Mouse (Mus musculus): ENCODE data around the gene Syne1. TPM values are rescaled to one million over a fixed set of nuclear protein-coding genes. Genes with fewer than 3 reads are reported as not detected.

The Syne1 gene
- polyA plus RNA-seq, 1 experiment from 2014 or later, result 3.6 TPM

DNA sequence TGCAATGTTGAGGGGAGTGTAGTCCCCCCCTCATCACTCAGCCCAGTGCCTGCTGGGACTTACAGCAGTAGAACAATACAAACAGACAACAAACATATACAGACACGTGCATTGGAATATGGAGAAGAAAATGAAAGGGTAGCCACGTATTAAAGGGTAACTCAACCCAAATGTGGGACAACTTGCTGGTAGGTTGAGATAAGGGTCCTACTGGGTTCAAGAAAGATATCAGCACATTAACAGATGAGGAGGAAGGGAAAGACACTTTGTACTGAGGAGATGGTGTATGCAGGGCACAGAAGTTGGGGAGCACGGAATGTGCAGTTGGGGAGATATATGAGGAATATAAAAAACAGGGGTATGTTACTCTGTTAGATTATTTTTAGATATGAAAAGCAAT is 345.3 kb downstream of the Syne1 start:
- Histone ChIP-seq H3K4me1 (replicated peaks; ENCODE audit: control insufficient read depth, insufficient read depth) (no peaks in the 10 kb centered on the region), H3K4me2 (replicated peaks; ENCODE audit: low read depth) (no peak overlapping the region), H3K27me3 (ENCODE audit: control insufficient read depth, insufficient read depth, low read length) (no peaks in the 10 kb centered on the region), H3K9ac (ENCODE audit: low read length) (no peak overlapping the region), H3K4me3 (ENCODE audit: low read depth, low read length) (no peak overlapping the region), H3K36me3 (ENCODE audit: control insufficient read depth, insufficient read depth, low read length) (peaks cover 9% of the 10 kb centered on the region; the same call in 1 of the 2 replicates), H3K27ac (replicated peaks) (no peak overlapping the region), H3K9me3 (ENCODE audit: control insufficient read depth, low read length) (no peaks in the 10 kb centered on the region)
- 91% methylated on average over 3 of the region's 3 CpGs for WGBS
- ATAC-seq (ENCODE audit: low FRiP score, low TSS enrichment) (no peak), DNase-seq (ENCODE audit: low spot score) (no peak)
- TF ChIP-seq CTCF (IDR thresholded peaks at IDR 0.05; ENCODE audit: low read depth), result no peak

DNA sequence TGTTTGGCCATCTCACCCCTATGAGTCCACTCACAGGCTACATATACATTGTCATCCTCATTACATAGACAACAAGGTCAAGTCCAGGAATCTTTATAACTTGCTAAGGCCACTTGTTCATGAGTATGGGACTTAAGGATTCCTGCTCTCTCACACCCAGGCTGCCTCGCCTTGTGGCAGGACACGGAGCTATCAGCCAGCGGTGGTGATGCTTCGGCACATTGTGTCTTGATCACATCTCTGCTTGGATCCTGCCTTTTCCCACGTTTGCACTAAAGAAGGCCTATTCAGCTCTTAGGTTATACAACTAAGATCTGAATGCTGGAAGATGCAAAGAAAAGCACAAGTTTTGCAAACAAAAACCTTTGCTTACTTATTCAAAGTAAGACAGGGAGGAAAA is 345.7 kb downstream of the Syne1 start:
- Histone ChIP-seq H3K27ac (replicated peaks) (no peak overlapping the region), H3K36me3 (ENCODE audit: control insufficient read depth, insufficient read depth, low read length) (peaks cover 10% of the 10 kb centered on the region; the same call in 1 of the 2 replicates), H3K9me3 (ENCODE audit: control insufficient read depth, low read length) (no peaks in the 10 kb centered on the region), H3K4me2 (replicated peaks; ENCODE audit: low read depth) (no peak overlapping the region), H3K9ac (ENCODE audit: low read length) (no peak overlapping the region), H3K27me3 (ENCODE audit: control insufficient read depth, insufficient read depth, low read length) (no peaks in the 10 kb centered on the region), H3K4me1 (replicated peaks; ENCODE audit: control insufficient read depth, insufficient read depth) (no peaks in the 10 kb centered on the region), H3K4me3 (ENCODE audit: low read depth, low read length) (no peak overlapping the region)
- 80% methylated on average over 5 of the region's 5 CpGs for WGBS
- no peak for TF ChIP-seq CTCF (IDR thresholded peaks at IDR 0.05; ENCODE audit: low read depth)
- no peak for TF ChIP-seq EP300 (optimal IDR thresholded peaks at IDR 0.05)
- no peak for ATAC-seq (ENCODE audit: low FRiP score, low TSS enrichment)
- no peak for DNase-seq (ENCODE audit: low spot score)

DNA sequence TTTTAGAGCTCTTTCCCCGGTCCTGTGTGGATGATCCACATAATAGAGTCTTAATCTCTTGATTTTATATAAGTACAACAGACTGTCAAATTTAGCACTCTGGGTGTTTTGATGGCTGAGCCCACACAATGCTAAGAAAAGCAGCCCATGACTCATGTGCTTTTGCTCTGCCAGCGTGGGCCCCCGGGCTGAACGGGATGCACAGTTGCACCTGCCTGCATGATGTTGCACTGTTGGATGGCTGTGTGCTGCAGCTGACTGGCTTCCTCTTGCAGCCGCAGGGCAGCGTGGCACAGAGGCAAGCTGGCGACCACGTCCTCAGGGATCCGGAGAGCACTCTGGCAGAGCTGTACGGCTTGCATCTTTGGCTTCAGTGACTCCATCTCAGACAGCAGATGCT is 347.4 kb downstream of the Syne1 start:
- no peak overlapping the region for H3K4me3 ChIP-seq (ENCODE audit: low read depth, low read length)
- peaks cover 5% of the 10 kb centered on the region; the same call in 1 of the 2 replicates for H3K36me3 ChIP-seq (ENCODE audit: control insufficient read depth, insufficient read depth, low read length)
- no peak for ATAC-seq (ENCODE audit: low FRiP score, low TSS enrichment)
- TF ChIP-seq EP300 (optimal IDR thresholded peaks at IDR 0.05) (no peak), CTCF (IDR thresholded peaks at IDR 0.05; ENCODE audit: low read depth) (no peak)
- H3K9ac ChIP-seq (ENCODE audit: low read length), result no peak overlapping the region
- no peaks in the 10 kb centered on the region for H3K27me3 ChIP-seq (ENCODE audit: control insufficient read depth, insufficient read depth, low read length)
- DNase-seq (ENCODE audit: low spot score), result no peak
- no peak overlapping the region for H3K27ac ChIP-seq (replicated peaks)
- no peaks in the 10 kb centered on the region for H3K9me3 ChIP-seq (ENCODE audit: control insufficient read depth, low read length)
- no peaks in the 10 kb centered on the region for H3K4me1 ChIP-seq (replicated peaks; ENCODE audit: control insufficient read depth, insufficient read depth)
- 59% methylated on average over 10 of the region's 10 CpGs for WGBS
- no peak overlapping the region for H3K4me2 ChIP-seq (replicated peaks; ENCODE audit: low read depth)

DNA sequence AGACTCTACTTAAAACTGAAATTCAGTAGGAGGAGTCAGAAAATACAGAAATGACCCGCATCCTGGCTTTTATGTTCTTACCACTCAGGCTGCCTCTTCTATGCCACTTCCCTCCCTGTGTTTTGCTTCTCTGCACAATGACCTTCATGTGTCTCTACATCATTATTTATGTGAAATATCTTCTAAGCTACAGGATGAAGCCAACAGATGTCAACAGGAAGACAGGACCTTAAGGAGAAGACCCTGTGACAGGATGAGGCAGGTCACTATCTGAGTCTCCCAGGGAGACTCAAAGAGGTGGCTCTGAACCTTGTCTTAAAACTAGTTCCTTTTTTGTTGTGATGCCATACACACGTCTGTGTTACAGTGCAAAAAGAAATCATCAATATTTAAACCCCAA is 353.9 kb downstream of the Syne1 start:
- TF ChIP-seq EP300 (optimal IDR thresholded peaks at IDR 0.05), result no peak
- TF ChIP-seq CTCF (IDR thresholded peaks at IDR 0.05; ENCODE audit: low read depth), result no peak
- ATAC-seq (ENCODE audit: low FRiP score, low TSS enrichment), result no peak

DNA sequence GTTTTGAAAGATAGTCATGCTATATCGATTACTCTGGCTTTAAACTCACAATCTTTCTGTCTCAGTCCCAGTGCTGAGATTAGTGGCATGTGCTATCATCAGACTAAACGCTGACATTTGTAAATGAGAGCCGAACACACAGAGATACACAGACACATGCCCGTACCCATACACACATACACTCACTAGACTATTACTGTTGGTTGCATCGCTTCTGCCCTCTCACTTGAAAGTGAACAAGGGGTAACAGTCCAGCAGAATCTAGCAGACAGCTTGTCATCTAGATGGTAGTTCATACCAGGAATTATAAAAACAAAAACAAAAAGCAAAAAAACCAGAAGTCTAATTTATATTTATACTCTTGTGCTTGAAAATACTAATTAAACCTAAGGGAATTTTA is 355.0 kb downstream of the Syne1 start:
- Histone ChIP-seq H3K36me3 (ENCODE audit: control insufficient read depth, insufficient read depth, low read length) (peaks cover 2% of the 10 kb centered on the region; the same call in 1 of the 2 replicates), H3K9me3 (ENCODE audit: control insufficient read depth, low read length) (no peaks in the 10 kb centered on the region), H3K4me2 (replicated peaks; ENCODE audit: low read depth) (no peak overlapping the region), H3K27me3 (ENCODE audit: control insufficient read depth, insufficient read depth, low read length) (no peaks in the 10 kb centered on the region), H3K9ac (ENCODE audit: low read length) (no peak overlapping the region), H3K4me3 (ENCODE audit: low read depth, low read length) (no peak overlapping the region), H3K27ac (replicated peaks) (no peak overlapping the region), H3K4me1 (replicated peaks; ENCODE audit: control insufficient read depth, insufficient read depth) (no peaks in the 10 kb centered on the region; the same call in 1 of the 2 replicates)
- whole genome bisulfite sequencing, result 86% methylated on average over 5 of the region's 5 CpGs
- DNase-seq (ENCODE audit: low spot score) (no peak), ATAC-seq (ENCODE audit: low FRiP score, low TSS enrichment) (no peak)
- TF ChIP-seq CTCF (IDR thresholded peaks at IDR 0.05; ENCODE audit: low read depth), result no peak
- TF ChIP-seq EP300 (optimal IDR thresholded peaks at IDR 0.05), result no peak

More for the DNA sequence above, 353.9 kb downstream of the Syne1 start:
- no peaks in the 10 kb centered on the region for H3K27me3 ChIP-seq (ENCODE audit: control insufficient read depth, insufficient read depth, low read length)
- no peaks in the 10 kb centered on the region for H3K9me3 ChIP-seq (ENCODE audit: control insufficient read depth, low read length)
- no peak overlapping the region for H3K9ac ChIP-seq (ENCODE audit: low read length)
- H3K36me3 ChIP-seq (ENCODE audit: control insufficient read depth, insufficient read depth, low read length), result peaks cover 2% of the 10 kb centered on the region; the same call in 1 of the 2 replicates
- no peak overlapping the region for H3K4me3 ChIP-seq (ENCODE audit: low read depth, low read length)
- no peak overlapping the region for H3K4me2 ChIP-seq (replicated peaks; ENCODE audit: low read depth)
- WGBS, result 80% methylated on average over 2 of the region's 2 CpGs
- no peak for DNase-seq (ENCODE audit: low spot score)
- H3K4me1 ChIP-seq (replicated peaks; ENCODE audit: control insufficient read depth, insufficient read depth), result no peaks in the 10 kb centered on the region; the same call in 1 of the 2 replicates
- H3K27ac ChIP-seq (replicated peaks), result no peak overlapping the region

DNA sequence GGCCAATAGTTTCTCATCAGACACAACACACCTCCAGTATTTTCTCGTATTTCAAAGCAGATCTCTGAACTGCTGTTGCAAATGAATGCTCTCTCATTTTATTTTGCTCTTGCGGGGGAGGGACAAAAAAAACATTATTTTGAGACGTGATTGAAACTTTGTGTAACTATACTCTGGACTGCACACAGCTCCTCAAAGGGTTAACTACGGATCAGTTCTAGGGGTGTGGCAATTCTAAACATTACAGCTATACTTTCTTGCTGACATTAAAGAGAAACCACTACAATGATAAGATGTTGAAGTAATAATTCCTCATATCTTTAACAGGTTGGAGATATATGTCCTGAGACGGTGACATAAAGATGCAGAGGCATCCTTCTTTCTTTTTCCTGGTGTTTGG is 356.0 kb downstream of the Syne1 start:
- Histone ChIP-seq H3K4me3 (ENCODE audit: low read depth, low read length) (no peak overlapping the region), H3K27me3 (ENCODE audit: control insufficient read depth, insufficient read depth, low read length) (no peaks in the 10 kb centered on the region), H3K4me1 (replicated peaks; ENCODE audit: control insufficient read depth, insufficient read depth) (no peaks in the 10 kb centered on the region; the same call in 1 of the 2 replicates), H3K4me2 (replicated peaks; ENCODE audit: low read depth) (no peak overlapping the region), H3K36me3 (ENCODE audit: control insufficient read depth, insufficient read depth, low read length) (no peaks in the 10 kb centered on the region; the same call in none of the 2 replicates), H3K9me3 (ENCODE audit: control insufficient read depth, low read length) (no peaks in the 10 kb centered on the region), H3K9ac (ENCODE audit: low read length) (no peak overlapping the region), H3K27ac (replicated peaks) (no peak overlapping the region)
- DNase-seq (ENCODE audit: low spot score) (no peak), ATAC-seq (ENCODE audit: low FRiP score, low TSS enrichment) (no peak)
- WGBS, result 48% methylated on average over 5 of the region's 5 CpGs
- TF ChIP-seq EP300 (optimal IDR thresholded peaks at IDR 0.05) (no peak), CTCF (IDR thresholded peaks at IDR 0.05; ENCODE audit: low read depth) (no peak)
